In the genomic region with DNA sequence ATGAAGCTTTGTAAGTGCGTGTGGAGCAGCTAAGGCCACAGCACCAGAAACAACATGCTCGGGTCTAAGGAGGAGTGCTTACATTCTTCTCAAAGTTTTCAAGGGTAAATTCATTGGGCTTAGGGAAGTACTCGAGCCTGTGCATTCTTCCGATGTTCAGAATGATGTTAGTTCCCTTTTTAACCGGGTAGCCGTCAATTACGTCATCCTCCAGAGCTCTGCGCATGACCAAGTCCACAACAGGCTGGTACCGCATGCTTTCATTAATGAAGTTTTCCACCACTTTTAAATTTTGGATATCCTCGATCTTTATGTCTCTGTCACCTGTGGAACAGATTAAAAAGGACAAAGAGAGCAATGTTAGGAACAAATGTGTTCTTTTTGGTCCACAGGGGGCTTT, we compare ENCODE assay signal across 23 mouse cellular contexts.
"Had no signal": no experiment of that assay in that cellular context is flagged by ENCODE, and none has a peak within 500 bp of the region (broad histone marks: within the 10 kb centered on the region; RNA-seq: fewer than 3 reads in every experiment).

No protein-coding gene starts in this region.

- H3K4me3 ChIP-seq: layer of hippocampus, adult 2 months; limb, embryonic 10.5 days; limb, embryonic 13.5 days; liver, embryonic 12.5 days; liver, embryonic 15.5 days; lung, embryonic 15.5 days; midbrain, embryonic 12.5 days; myocyte; neural tube, embryonic 13.5 days; stomach, embryonic 15.5 days had no signal

- H3K9ac ChIP-seq: limb, embryonic 13.5 days; liver, embryonic 12.5 days; liver, embryonic 15.5 days; lung, embryonic 15.5 days; midbrain, embryonic 12.5 days; neural tube, embryonic 13.5 days; stomach, embryonic 15.5 days had no signal

- H3K9me3 ChIP-seq: limb, embryonic 10.5 days; limb, embryonic 13.5 days; liver, embryonic 12.5 days; liver, embryonic 15.5 days; lung, embryonic 15.5 days; midbrain, embryonic 12.5 days; neural tube, embryonic 13.5 days; stomach, embryonic 15.5 days had no signal

- H3K27me3 ChIP-seq: limb, embryonic 13.5 days; liver, embryonic 12.5 days; liver, embryonic 15.5 days; lung, embryonic 15.5 days; midbrain, embryonic 12.5 days; neural tube, embryonic 13.5 days; stomach, embryonic 15.5 days had no signal

- H3K4me1 ChIP-seq: limb, embryonic 10.5 days; limb, embryonic 13.5 days; liver, embryonic 12.5 days; liver, embryonic 15.5 days; lung, embryonic 15.5 days; midbrain, embryonic 12.5 days; neural tube, embryonic 13.5 days; stomach, embryonic 15.5 days had no signal

- H3K27ac ChIP-seq: kidney, postnatal 0 days; layer of hippocampus, adult 2 months; limb, embryonic 10.5 days; limb, embryonic 13.5 days; liver, embryonic 12.5 days; liver, embryonic 15.5 days; lung, embryonic 15.5 days; macrophage; midbrain, embryonic 12.5 days; neural tube, embryonic 13.5 days; stomach, embryonic 15.5 days had no signal

- DNase-seq: kidney, adult 9 months; kidney, postnatal 25 days; layer of hippocampus, adult 9-11 months; liver; lung, adult 18-20 months; lung, postnatal 14 days; retina, postnatal 1 day; right cerebral cortex, postnatal 25 days; spleen, adult 18-20 months; thymus, postnatal 25 days had no signal

- H3K36me3 ChIP-seq: limb, embryonic 10.5 days; limb, embryonic 13.5 days; liver, embryonic 12.5 days; liver, embryonic 15.5 days; lung, embryonic 15.5 days; midbrain, embryonic 12.5 days; neural tube, embryonic 13.5 days; stomach, embryonic 15.5 days had no signal

- H3K4me2 ChIP-seq: limb, embryonic 13.5 days; liver, embryonic 12.5 days; liver, embryonic 15.5 days; lung, embryonic 15.5 days; midbrain, embryonic 12.5 days; neural tube, embryonic 13.5 days; stomach, embryonic 15.5 days had no signal

- ATAC-seq: liver, embryonic 12.5 days; midbrain, embryonic 16.5 days had no signal
